Mouse (Mus musculus) ES-Bruce4 (cell line): ENCODE measurements around the gene Homer2.

ENCODE experiments used
- CTCF ChIP-seq: IDR thresholded peaks from one replicate; pipeline ENCODE4 v1.8.1; 2011; ENCODE audit warnings: low read depth, low read length
- POLR2A ChIP-seq: IDR thresholded peaks from one replicate; pipeline ENCODE4 v1.8.1; 2011; ENCODE audit warnings: low read length; ENCODE audit not compliant: insufficient read depth

- TF ChIP-seq CTCF (no peak), POLR2A (no peak)
Observed at GRCm38 (mm10) chr7:81587238-81587637, 120.1 kb downstream of the Homer2 start.
